Mouse (Mus musculus) MEL (cell line): ENCODE measurements around the gene Asb1.

Source experiments
- CHD2 ChIP-seq: IDR thresholded peaks from 2 replicates; pipeline ENCODE4 v1.6.1; 2011; ENCODE audit warnings: low read length, improper control_type of control experiment
- CTCF ChIP-seq, 3 experiments: IDR thresholded peaks in 2 of 3; conservative IDR thresholded peaks in 1 of 3; 2 replicates each; pipeline ENCODE4 v1.5.1; 2011 to 2012; ENCODE audit warnings: low read length in 3 of 3, low read depth in 2 of 3, mild to moderate bottlenecking in 2 of 3, improper control_type of control experiment in 1 of 3, inconsistent platforms in 1 of 3, mixed read lengths in 1 of 3, moderate library complexity in 1 of 3; ENCODE audit not compliant: control insufficient read depth in 1 of 3, insufficient read depth in 1 of 3, poor library complexity in 1 of 3, severe bottlenecking in 1 of 3

- TF ChIP-seq CHD2, result no peak
- no peak for TF ChIP-seq CTCF (IDR thresholded peaks at IDR 0.05 in 2 of 3, conservative IDR thresholded peaks at IDR 0.05 in 1 of 3; ENCODE audit: control insufficient read depth in 1 of 3, insufficient read depth in 1 of 3, low read depth in 2 of 3, low read length in 3 of 3, poor library complexity in 1 of 3, severe bottlenecking in 1 of 3)
These were observed 47.6 kb upstream of the Asb1 start for GRCm38 (mm10) chr1:91492740-91493139.
